Mouse (Mus musculus): Measurements from ENCODE around the gene Cry2.

DNA sequence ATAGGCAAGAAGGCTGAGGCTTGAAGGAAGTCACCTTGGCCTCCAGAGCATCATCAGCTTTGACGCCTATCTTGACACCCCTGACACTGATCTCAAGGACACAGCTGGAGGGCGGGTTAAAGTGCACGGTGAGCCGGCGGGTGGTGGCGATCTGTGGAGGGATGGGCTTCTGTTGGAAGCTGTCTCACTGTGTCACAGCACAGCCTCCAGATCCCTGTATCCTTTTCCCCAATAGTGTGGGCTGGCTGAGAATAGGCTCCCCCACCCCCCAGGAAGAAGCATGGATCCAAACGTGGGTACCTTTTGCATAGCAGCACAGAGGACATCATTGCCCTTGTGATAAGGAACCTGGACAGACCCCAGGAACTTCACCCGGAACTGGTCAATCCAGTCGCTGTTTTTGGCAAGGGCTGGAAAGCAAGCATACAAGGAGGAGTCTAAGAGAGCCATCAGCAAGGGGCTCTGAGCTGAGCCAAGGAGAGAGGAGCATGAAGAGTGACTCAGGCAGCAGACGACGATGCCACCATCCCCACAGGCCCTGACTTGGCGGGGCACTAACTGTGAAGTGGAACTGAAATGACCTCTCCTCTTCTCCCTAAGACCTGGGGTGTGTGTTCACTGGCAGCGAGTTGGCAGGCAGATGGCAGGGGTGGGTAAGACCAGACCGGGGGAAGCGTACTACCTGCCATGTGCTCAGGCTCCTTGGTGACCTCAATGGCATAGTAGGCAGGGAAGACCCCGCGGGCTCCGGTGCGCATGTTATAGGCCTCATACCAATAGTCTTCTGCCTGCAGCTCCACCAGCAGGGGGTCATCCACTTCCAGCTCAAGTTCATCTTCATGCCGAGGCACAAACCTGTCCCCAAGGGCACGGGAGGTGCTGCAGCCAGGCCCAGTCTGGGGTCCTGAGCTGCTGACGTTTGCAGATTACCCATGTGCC, 48.5 kb downstream of the Cry2 start:
- no peak for TF ChIP-seq CTCF (IDR thresholded peaks at IDR 0.05)
- TF ChIP-seq EP300 (IDR thresholded peaks at IDR 0.05) = no peak

Measured in lung, postnatal 0 days (tissue).